Mouse (Mus musculus): Measurements from ENCODE around the gene Fam78b. TPM values are rescaled to one million over a fixed set of nuclear protein-coding genes. Genes with fewer than 3 reads are reported as not detected.
A peak's percentile ranks its signal among the peaks of the same experiment; 100 is the strongest.

Fam78b gene
- polyA plus RNA-seq, 1 experiment from 2014 or later: 6.9 TPM

DNA sequence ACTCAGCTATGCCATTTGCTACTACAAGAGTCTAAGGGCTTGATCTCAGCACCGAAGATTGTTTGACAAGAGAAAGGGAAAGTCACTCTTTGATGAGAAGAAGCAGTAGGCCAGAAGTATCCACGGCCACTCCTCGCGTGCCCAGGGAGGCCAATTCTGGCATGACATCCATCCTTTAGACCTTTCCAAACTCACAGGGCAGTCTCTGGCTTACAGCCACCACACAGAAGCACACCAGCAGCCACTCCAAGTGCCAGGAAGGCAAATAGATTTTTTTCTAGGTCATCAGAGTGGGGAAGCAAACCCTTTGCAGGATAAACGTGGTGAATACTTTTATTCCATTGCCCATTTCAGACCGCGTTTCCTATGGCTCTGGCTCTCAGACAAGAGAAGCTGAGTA, 97.5 kb downstream of the Fam78b start:
- Histone ChIP-seq H3K9ac (replicated peaks; ENCODE audit: low read depth, low read length) (no peak overlapping the region), H3K4me2 (ENCODE audit: low read length) (no peak overlapping the region), H3K27ac (ENCODE audit: low read length) (no peak overlapping the region), H3K4me3 (replicated peaks; ENCODE audit: low read length) (no peak overlapping the region), H3K9me3 (ENCODE audit: control insufficient read depth, low read length) (no peaks in the 10 kb centered on the region), H3K27me3 (replicated peaks; ENCODE audit: control insufficient read depth, insufficient read depth, low read length) (no peaks in the 10 kb centered on the region), H3K36me3 (ENCODE audit: control insufficient read depth, insufficient read depth) (no peaks in the 10 kb centered on the region), H3K4me1 (replicated peaks; ENCODE audit: control insufficient read depth, insufficient read depth, low read length) (no peaks in the 10 kb centered on the region)
- no peak for ATAC-seq
- WGBS: 83% methylated on average over 7 of the region's 7 CpGs

DNA sequence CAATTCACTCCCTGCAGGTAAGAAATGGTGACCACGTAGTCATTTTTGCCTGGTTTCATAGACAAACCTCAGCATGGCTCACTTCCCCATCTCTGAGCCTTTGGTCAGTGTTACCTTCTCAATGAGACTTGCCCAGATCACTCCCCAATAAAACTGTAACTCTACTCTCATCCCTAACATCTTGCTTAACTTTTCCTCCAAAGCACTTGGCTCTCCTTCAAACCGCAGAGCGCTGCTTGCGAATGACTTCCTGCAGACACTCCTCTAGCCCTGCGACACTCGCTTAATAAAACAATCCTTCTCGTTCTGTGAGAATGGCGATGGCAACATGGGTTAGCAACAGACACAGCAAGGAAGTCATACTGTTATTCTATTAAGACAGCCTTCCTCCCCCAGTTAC, 100.8 kb downstream of the Fam78b start:
- H3K4me1 ChIP-seq (replicated peaks; ENCODE audit: control insufficient read depth, insufficient read depth, low read length): peaks cover 8% of the 10 kb centered on the region
- H3K27ac ChIP-seq (ENCODE audit: low read length): no peak overlapping the region
- H3K9me3 ChIP-seq (ENCODE audit: control insufficient read depth, low read length): no peaks in the 10 kb centered on the region
- ATAC-seq: no peak
- no peak overlapping the region for H3K9ac ChIP-seq (replicated peaks; ENCODE audit: low read depth, low read length)
- H3K27me3 ChIP-seq (replicated peaks; ENCODE audit: control insufficient read depth, insufficient read depth, low read length): no peaks in the 10 kb centered on the region
- H3K4me3 ChIP-seq (replicated peaks; ENCODE audit: low read length): no peak overlapping the region
- no peak overlapping the region for H3K4me2 ChIP-seq (ENCODE audit: low read length)
- no peaks in the 10 kb centered on the region for H3K36me3 ChIP-seq (ENCODE audit: control insufficient read depth, insufficient read depth)
- 82% methylated on average over 8 of the region's 8 CpGs for WGBS

DNA sequence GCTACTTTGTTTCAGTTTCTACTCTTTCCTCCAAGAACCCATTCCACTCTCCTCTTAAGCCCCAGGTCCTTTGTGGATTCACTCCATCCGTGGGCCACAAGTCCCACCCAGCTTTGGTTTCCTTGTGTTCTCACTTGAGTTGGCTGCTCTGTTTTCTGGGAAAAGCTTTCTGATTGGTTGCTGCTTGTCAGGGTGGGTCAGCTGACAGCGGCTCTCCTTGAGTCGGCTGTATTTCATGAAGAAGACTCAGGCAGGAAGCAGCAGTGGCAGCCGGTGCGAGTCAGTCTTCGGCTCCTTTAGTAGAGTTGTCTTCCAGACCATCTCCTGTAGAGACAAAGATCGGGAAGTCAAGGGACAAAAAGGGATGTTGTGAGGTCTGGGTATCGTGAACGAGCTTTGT, 101.3 kb downstream of the Fam78b start:
- no peak for ATAC-seq
- no peak overlapping the region for H3K4me2 ChIP-seq (ENCODE audit: low read length)
- no peaks in the 10 kb centered on the region for H3K9me3 ChIP-seq (ENCODE audit: control insufficient read depth, low read length)
- no peaks in the 10 kb centered on the region for H3K36me3 ChIP-seq (ENCODE audit: control insufficient read depth, insufficient read depth)
- H3K9ac ChIP-seq (replicated peaks; ENCODE audit: low read depth, low read length): no peak overlapping the region
- peaks cover 8% of the 10 kb centered on the region for H3K4me1 ChIP-seq (replicated peaks; ENCODE audit: control insufficient read depth, insufficient read depth, low read length)
- 81% methylated on average over 9 of the region's 9 CpGs for WGBS
- H3K4me3 ChIP-seq (replicated peaks; ENCODE audit: low read length): no peak overlapping the region
- no peaks in the 10 kb centered on the region for H3K27me3 ChIP-seq (replicated peaks; ENCODE audit: control insufficient read depth, insufficient read depth, low read length)
- no peak overlapping the region for H3K27ac ChIP-seq (ENCODE audit: low read length)

DNA sequence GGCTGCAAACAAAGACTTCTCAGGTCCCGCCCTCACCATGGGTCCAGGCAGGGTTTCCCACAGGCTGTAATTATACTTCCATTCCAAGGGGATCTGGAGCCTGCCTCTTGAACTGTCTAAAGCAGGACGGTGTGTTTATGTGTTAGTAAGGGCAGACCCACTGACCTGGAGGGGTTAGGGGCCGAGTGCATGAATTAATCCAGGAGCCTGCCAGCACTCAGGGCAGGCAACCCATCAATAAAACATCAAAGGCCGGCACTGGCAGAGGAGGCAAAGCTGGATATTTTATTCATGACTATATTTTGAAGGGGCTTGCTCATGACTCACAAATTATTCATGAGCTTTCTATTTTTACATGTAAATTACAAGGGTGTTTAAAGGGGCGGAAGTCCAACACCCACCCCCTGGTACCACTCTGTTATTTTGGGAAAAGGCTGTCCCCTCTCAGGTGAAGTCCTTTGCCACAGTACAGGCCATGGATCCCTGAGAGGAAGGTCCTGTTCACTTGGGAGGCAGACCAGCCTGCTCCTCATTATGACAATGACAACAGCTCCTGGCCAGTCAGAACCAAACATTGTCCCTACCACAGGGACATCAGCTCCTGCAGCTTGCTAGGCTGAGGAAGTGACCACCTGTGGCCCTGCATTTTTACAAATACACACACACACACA, 103.9 kb downstream of the Fam78b start:
- Histone ChIP-seq H3K4me3 (replicated peaks; ENCODE audit: low read length) (no peak overlapping the region), H3K4me2 (ENCODE audit: low read length) (no peak overlapping the region), H3K4me1 (replicated peaks; ENCODE audit: control insufficient read depth, insufficient read depth, low read length) (peaks cover 17% of the 10 kb centered on the region), H3K27ac (ENCODE audit: low read length) (no peak overlapping the region), H3K9me3 (ENCODE audit: control insufficient read depth, low read length) (no peaks in the 10 kb centered on the region), H3K36me3 (ENCODE audit: control insufficient read depth, insufficient read depth) (no peaks in the 10 kb centered on the region), H3K27me3 (replicated peaks; ENCODE audit: control insufficient read depth, insufficient read depth, low read length) (no peaks in the 10 kb centered on the region), H3K9ac (replicated peaks; ENCODE audit: low read depth, low read length) (no peak overlapping the region)
- WGBS: 32% methylated on average over 5 of the region's 5 CpGs
- peak; percentile 42 for ATAC-seq

DNA sequence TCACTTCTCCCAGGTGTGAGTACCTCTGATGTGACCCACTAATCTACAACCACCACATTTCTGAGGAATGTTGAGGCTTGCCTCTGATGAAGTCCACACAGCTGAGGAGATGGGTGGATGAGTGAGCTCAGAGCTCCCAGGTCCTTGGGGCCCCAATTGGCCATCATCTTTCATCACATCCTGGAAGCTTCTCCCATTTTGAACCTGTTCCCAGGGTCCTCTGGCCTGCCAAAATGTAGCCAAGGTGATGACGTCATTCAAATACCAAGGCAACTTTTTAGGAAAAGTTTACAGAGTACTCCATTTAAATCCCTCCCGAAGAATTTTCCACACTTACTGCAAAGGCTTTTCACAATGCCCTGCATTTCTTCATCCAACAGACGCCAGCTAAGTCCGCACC, 104.7 kb downstream of the Fam78b start:
- H3K9me3 ChIP-seq (ENCODE audit: control insufficient read depth, low read length): no peaks in the 10 kb centered on the region
- WGBS: 78% methylated on average over 4 of the region's 4 CpGs
- no peak overlapping the region for H3K9ac ChIP-seq (replicated peaks; ENCODE audit: low read depth, low read length)
- H3K4me3 ChIP-seq (replicated peaks; ENCODE audit: low read length): no peak overlapping the region
- H3K27me3 ChIP-seq (replicated peaks; ENCODE audit: control insufficient read depth, insufficient read depth, low read length): no peaks in the 10 kb centered on the region
- no peak for ATAC-seq
- H3K36me3 ChIP-seq (ENCODE audit: control insufficient read depth, insufficient read depth): no peaks in the 10 kb centered on the region
- no peak overlapping the region for H3K27ac ChIP-seq (ENCODE audit: low read length)
- H3K4me1 ChIP-seq (replicated peaks; ENCODE audit: control insufficient read depth, insufficient read depth, low read length): peaks cover 17% of the 10 kb centered on the region
- H3K4me2 ChIP-seq (ENCODE audit: low read length): no peak overlapping the region

DNA sequence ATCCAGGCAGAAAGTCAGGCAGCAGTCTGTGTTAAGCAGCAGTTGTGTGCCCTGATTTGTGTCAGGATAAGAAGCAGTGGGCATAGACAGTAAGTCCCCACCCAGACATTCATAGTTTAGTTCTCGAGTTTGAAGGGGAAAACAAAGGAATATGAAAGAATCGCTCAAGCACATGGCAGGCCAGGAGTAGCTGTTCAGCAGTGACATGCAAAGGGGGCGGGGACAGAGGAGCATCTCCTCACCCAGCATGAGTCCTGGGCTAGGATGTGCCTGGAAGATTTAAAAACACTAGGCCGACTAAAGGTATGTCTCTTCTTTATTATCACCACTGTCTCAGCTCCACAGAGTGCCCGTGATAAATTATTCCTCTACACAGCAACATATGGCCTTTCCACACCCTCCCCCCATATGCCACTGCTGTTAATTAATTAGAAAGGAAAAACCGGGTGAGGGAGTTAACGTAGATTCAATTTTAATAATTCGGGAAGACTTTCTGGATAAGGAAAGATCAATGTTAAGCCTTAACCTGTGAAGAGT, 107.8 kb downstream of the Fam78b start:
- WGBS: 60% methylated on average over 8 of the region's 8 CpGs
- H3K4me1 ChIP-seq (replicated peaks; ENCODE audit: control insufficient read depth, insufficient read depth, low read length): peaks cover 17% of the 10 kb centered on the region
- H3K4me2 ChIP-seq (ENCODE audit: low read length): no peak overlapping the region
- no peaks in the 10 kb centered on the region for H3K9me3 ChIP-seq (ENCODE audit: control insufficient read depth, low read length)
- H3K27me3 ChIP-seq (replicated peaks; ENCODE audit: control insufficient read depth, insufficient read depth, low read length): no peaks in the 10 kb centered on the region
- no peaks in the 10 kb centered on the region for H3K36me3 ChIP-seq (ENCODE audit: control insufficient read depth, insufficient read depth)
- H3K27ac ChIP-seq (ENCODE audit: low read length): no peak overlapping the region; the same call in 1 of the 2 replicates
- H3K4me3 ChIP-seq (replicated peaks; ENCODE audit: low read length): no peak overlapping the region
- peak; percentile 42 for ATAC-seq
- no peak overlapping the region for H3K9ac ChIP-seq (replicated peaks; ENCODE audit: low read depth, low read length)

DNA sequence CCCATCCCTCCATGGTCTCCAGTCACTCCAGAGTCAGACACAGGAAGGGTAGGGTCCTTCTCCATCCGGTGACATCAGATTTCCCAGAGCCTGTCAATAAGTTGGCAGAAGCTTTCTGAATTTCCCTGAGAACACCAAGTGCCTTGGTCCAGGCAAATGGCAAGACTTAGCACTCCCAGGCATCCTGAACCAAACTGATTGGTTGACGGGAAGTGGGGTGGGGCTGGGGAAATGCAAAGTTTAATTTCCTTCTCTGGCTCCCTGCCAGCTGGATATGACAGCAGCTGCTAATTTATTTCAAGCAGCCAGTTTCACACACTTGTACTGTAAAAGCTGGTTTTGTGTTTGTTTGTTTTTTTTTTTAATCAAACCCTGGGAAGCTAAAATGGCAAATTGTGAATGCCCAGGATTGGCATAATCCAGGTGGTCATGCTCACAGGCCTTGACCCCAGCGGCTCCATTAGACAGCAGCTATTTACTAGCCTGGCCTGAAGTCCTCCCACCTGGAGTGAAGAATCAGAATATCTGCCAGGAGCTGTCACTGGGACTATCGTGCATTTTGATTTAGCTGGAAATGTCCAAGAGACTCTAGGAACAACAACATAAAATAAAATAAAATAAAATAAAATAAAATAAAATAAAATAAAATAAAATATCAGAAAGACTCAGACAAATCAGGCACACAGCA, 113.3 kb downstream of the Fam78b start:
- Histone ChIP-seq H3K9ac (replicated peaks; ENCODE audit: low read depth, low read length) (no peak overlapping the region), H3K4me3 (replicated peaks; ENCODE audit: low read length) (no peak overlapping the region), H3K9me3 (ENCODE audit: control insufficient read depth, low read length) (no peaks in the 10 kb centered on the region), H3K36me3 (ENCODE audit: control insufficient read depth, insufficient read depth) (no peaks in the 10 kb centered on the region), H3K27ac (ENCODE audit: low read length) (no peak overlapping the region; the same call in 1 of the 2 replicates), H3K4me1 (replicated peaks; ENCODE audit: control insufficient read depth, insufficient read depth, low read length) (peaks cover 37% of the 10 kb centered on the region), H3K4me2 (ENCODE audit: low read length) (no peak overlapping the region), H3K27me3 (replicated peaks; ENCODE audit: control insufficient read depth, insufficient read depth, low read length) (no peaks in the 10 kb centered on the region)
- ATAC-seq: peak; percentile 57
- WGBS: 43% methylated on average over 4 of the region's 4 CpGs

DNA sequence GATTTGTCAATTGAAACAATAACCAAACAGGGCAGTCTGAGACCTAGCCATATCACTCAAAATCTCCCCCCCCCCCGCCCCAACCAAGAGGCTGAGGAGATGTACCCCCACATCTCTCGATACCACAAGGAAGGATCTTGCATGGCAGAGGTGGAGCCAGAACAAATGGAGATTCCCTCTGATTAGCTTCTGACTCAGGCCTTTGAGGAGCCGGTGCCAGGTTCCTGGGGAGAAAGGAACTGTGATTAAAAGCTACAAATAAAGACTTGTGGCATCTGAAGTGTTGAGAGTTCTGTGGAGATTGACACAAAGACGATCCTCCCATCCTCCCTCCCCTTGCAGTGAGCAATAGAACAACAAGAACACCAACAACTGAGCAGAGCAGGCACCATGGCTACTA, 113.9 kb downstream of the Fam78b start:
- peaks cover 41% of the 10 kb centered on the region for H3K4me1 ChIP-seq (replicated peaks; ENCODE audit: control insufficient read depth, insufficient read depth, low read length)
- H3K4me3 ChIP-seq (replicated peaks; ENCODE audit: low read length): no peak overlapping the region
- no peaks in the 10 kb centered on the region for H3K27me3 ChIP-seq (replicated peaks; ENCODE audit: control insufficient read depth, insufficient read depth, low read length)
- peak; percentile 5; the same call in 1 of the 2 replicates for ATAC-seq
- H3K9me3 ChIP-seq (ENCODE audit: control insufficient read depth, low read length): no peaks in the 10 kb centered on the region
- H3K9ac ChIP-seq (replicated peaks; ENCODE audit: low read depth, low read length): no peak overlapping the region
- 16% methylated on average over 4 of the region's 4 CpGs for WGBS
- H3K27ac ChIP-seq (ENCODE audit: low read length): no peak overlapping the region
- H3K4me2 ChIP-seq (ENCODE audit: low read length): no peak overlapping the region
- no peaks in the 10 kb centered on the region for H3K36me3 ChIP-seq (ENCODE audit: control insufficient read depth, insufficient read depth)

DNA sequence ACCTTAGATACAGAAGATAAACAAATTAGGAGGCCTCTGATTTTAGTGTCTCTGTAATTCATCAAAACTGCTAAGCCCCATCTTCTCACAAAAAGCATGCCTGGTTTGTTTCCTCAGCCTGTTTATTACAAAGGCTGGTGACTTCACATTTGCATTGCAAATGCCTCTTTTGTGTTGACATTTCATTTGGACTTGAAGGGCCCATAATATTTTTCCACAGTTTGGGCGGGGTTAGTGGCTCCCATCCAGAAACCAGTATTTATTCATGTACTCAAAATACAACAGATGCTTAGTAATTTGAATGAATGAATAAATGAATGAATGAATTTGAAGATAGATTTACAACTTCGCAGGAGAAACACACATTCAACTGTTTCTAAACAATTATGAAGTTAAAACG, 115.5 kb downstream of the Fam78b start:
- Histone ChIP-seq H3K9ac (replicated peaks; ENCODE audit: low read depth, low read length) (no peak overlapping the region), H3K4me2 (ENCODE audit: low read length) (no peak overlapping the region), H3K4me3 (replicated peaks; ENCODE audit: low read length) (no peak overlapping the region), H3K9me3 (ENCODE audit: control insufficient read depth, low read length) (no peaks in the 10 kb centered on the region), H3K36me3 (ENCODE audit: control insufficient read depth, insufficient read depth) (no peaks in the 10 kb centered on the region), H3K27ac (ENCODE audit: low read length) (peak overlapping the region; percentile 60), H3K27me3 (replicated peaks; ENCODE audit: control insufficient read depth, insufficient read depth, low read length) (no peaks in the 10 kb centered on the region), H3K4me1 (replicated peaks; ENCODE audit: control insufficient read depth, insufficient read depth, low read length) (peaks cover 41% of the 10 kb centered on the region)
- WGBS: 30% methylated on average over 3 of the region's 3 CpGs
- peak; percentile 66 for ATAC-seq

All from forebrain, embryonic 16.5 days (tissue).